17 mouse cellular contexts compared by ENCODE assay signal in genomic region chr7:49189364-49189763, GRCm38 (mm10).
"Had no signal": no experiment of that assay in that cellular context is flagged by ENCODE, and none has a peak within 500 bp of the region (broad histone marks: within the 10 kb centered on the region; RNA-seq: fewer than 3 reads in every experiment).

No protein-coding gene starts in this region.

- H3K4me2 ChIP-seq: limb, embryonic 12.5 days; liver, embryonic 13.5 days; lung, embryonic 15.5 days; midbrain, embryonic 11.5 days; midbrain, embryonic 15.5 days had no signal

- H3K27ac ChIP-seq: limb, embryonic 12.5 days; liver, embryonic 13.5 days; macrophage; midbrain, embryonic 15.5 days had no signal

- H3K4me1 ChIP-seq: liver, embryonic 13.5 days; megakaryocyte, embryonic 14.5 days had no signal

- H3K4me3 ChIP-seq: limb, embryonic 12.5 days; liver, embryonic 13.5 days; lung, embryonic 15.5 days; megakaryocyte, embryonic 14.5 days; midbrain, embryonic 15.5 days had no signal

- ATAC-seq: intestine, postnatal 0 days; liver, postnatal 0 days; midbrain, embryonic 15.5 days had no signal

- DNase-seq: kidney, adult 8-10 months; kidney, postnatal 25 days; liver; liver, embryonic 13.5 days; liver, postnatal 0 days; lung, postnatal 14 days; right cerebral cortex, postnatal 4 days; spleen, adult 18-20 months; thymus, adult 2 months; thymus, postnatal 25 days had no signal

- H3K9me3 ChIP-seq: limb, embryonic 12.5 days; liver, embryonic 13.5 days; lung, embryonic 15.5 days; megakaryocyte, embryonic 14.5 days; midbrain, embryonic 15.5 days had no signal

- H3K36me3 ChIP-seq: limb, embryonic 12.5 days; liver, embryonic 13.5 days; lung, embryonic 15.5 days; midbrain, embryonic 15.5 days had no signal

- H3K27me3 ChIP-seq: limb, embryonic 12.5 days; lung, embryonic 15.5 days; midbrain, embryonic 15.5 days had no signal

- H3K9ac ChIP-seq: limb, embryonic 12.5 days; liver, embryonic 13.5 days; liver, postnatal 0 days; lung, embryonic 15.5 days; midbrain, embryonic 15.5 days had no signal
